Comparison of ENCODE assay signal across 8 mouse cellular contexts in genomic region chr14:73324634-73325455, GRCm38 (mm10). TPM values are rescaled to one million over a fixed set of nuclear protein-coding genes. Genes with fewer than 3 reads are reported as not detected.
DNase-seq lines count a peak whose midpoint lies in the region; ATAC-seq and TF ChIP-seq lines count a peak whose summit lies in the region.

No protein-coding gene starts in this region.

- TF ChIP-seq POLR2A in CH12.LX (IDR thresholded peaks at IDR 0.05; ENCODE audit: low read depth, low read length) = no peak

- under 1% methylated on average over 42 of the region's 55 CpGs for WGBS in embryonic facial prominence, embryonic 14.5 days
- WGBS in heart, embryonic 12.5 days = 2% methylated on average over 41 of the region's 55 CpGs
- 1% methylated on average over 49 of the region's 55 CpGs for WGBS in kidney, embryonic 16.5 days
- WGBS in lung, postnatal 0 days = under 1% methylated on average over 52 of the region's 55 CpGs

- TF ChIP-seq CTCF in CH12.LX (conservative IDR thresholded peaks at IDR 0.05 in 1 of 2, IDR thresholded peaks at IDR 0.05 in 1 of 2; ENCODE audit: low read depth in 2 of 2, low read length in 2 of 2) = no peak
- no peak for TF ChIP-seq CTCF in lung, postnatal 0 days (IDR thresholded peaks at IDR 0.05)

- no peak for TF ChIP-seq EP300 in CH12.LX (IDR thresholded peaks at IDR 0.05; ENCODE audit: low read length)
- no peak for TF ChIP-seq EP300 in lung, postnatal 0 days (IDR thresholded peaks at IDR 0.05)

- H3K36me3 ChIP-seq in CH12.LX (replicated peaks in 1 of 2; ENCODE audit: control insufficient read depth in 1 of 2, insufficient read depth in 1 of 2, low read length in 1 of 2) = peaks cover 5 to 8% of the 10 kb centered on the region in 2 experiments
- H3K36me3 ChIP-seq in embryonic facial prominence, embryonic 14.5 days (ENCODE audit: control insufficient read depth, insufficient read depth, low read length) = no peaks in the 10 kb centered on the region
- H3K36me3 ChIP-seq in heart, embryonic 12.5 days = no peaks in the 10 kb centered on the region
- no peaks in the 10 kb centered on the region for H3K36me3 ChIP-seq in kidney, embryonic 16.5 days (ENCODE audit: insufficient read depth, low read length)
- no peaks in the 10 kb centered on the region for H3K36me3 ChIP-seq in lung, postnatal 0 days (ENCODE audit: insufficient read depth, low read length)

- no peak for DNase-seq in CH12.LX (ENCODE audit: extremely low read depth)
- peak; percentile 38 to 55 for DNase-seq in adrenal gland, postnatal 36 days
- DNase-seq in embryonic facial prominence, embryonic 14.5 days (ENCODE audit: low spot score) = peak; percentile 48
- DNase-seq in lung, postnatal 0 days (ENCODE audit: low spot score) = peak; percentile 53
- DNase-seq in ovary, postnatal 36 days (ENCODE audit: low spot score) = peak; percentile 38
- peak; percentile 29 for DNase-seq in urinary bladder, adult 2 months (ENCODE audit: low spot score)

- H3K4me2 ChIP-seq in CH12.LX (ENCODE audit: insufficient read depth, low read depth, poor library complexity, severe bottlenecking) = peak overlapping the region; percentile 88
- H3K4me2 ChIP-seq in embryonic facial prominence, embryonic 14.5 days (ENCODE audit: low read depth, low read length) = peak overlapping the region; percentile 86
- peak overlapping the region; percentile 76 for H3K4me2 ChIP-seq in heart, embryonic 12.5 days
- H3K4me2 ChIP-seq in kidney, embryonic 16.5 days (replicated peaks; ENCODE audit: low read depth, low read length) = peak overlapping the region; percentile 83
- H3K4me2 ChIP-seq in lung, postnatal 0 days (replicated peaks; ENCODE audit: low read depth, low read length) = peak overlapping the region; percentile 78

- peaks cover 0 to 13% of the 10 kb centered on the region in 2 experiments; a peak in 2 of 4 replicates for H3K4me1 ChIP-seq in CH12.LX (ENCODE audit: control insufficient read depth in 1 of 2, insufficient read depth in 2 of 2)
- no peaks in the 10 kb centered on the region for H3K4me1 ChIP-seq in embryonic facial prominence, embryonic 14.5 days (ENCODE audit: control insufficient read depth, insufficient read depth, low read length)
- 0 out of 2 replicates have a peak, but pooled peaks cover 8% of the 10 kb centered on the region for H3K4me1 ChIP-seq in heart, embryonic 12.5 days (replicated peaks)
- peaks cover 23% of the 10 kb centered on the region for H3K4me1 ChIP-seq in kidney, embryonic 16.5 days (ENCODE audit: insufficient read depth, low read length)
- H3K4me1 ChIP-seq in lung, postnatal 0 days (ENCODE audit: insufficient read depth, low read depth, low read length) = no peaks in the 10 kb centered on the region

- dilution Hi-C loops in CH12.LX (cut with MboI; ENCODE audit: extremely low pct_ligation_motif_present, extremely low pct_unique_long_range_greater_than_20kb, low sequenced_read_pairs) = no loop called here

- H3K27ac ChIP-seq in CH12.LX (ENCODE audit: insufficient read depth, low read depth) = peak overlapping the region; percentile 59
- peak overlapping the region; percentile 92 for H3K27ac ChIP-seq in embryonic facial prominence, embryonic 14.5 days (replicated peaks; ENCODE audit: low read depth, low read length)
- peak overlapping the region; percentile 89 for H3K27ac ChIP-seq in heart, embryonic 12.5 days (ENCODE audit: poor library complexity, severe bottlenecking)
- peak overlapping the region; percentile 88 for H3K27ac ChIP-seq in kidney, embryonic 16.5 days (ENCODE audit: low read length)
- H3K27ac ChIP-seq in lung, postnatal 0 days (ENCODE audit: low read length) = peak overlapping the region; percentile 93

- peaks cover 4% of the 10 kb centered on the region for H3K27me3 ChIP-seq in CH12.LX (replicated peaks)
- no peaks in the 10 kb centered on the region for H3K27me3 ChIP-seq in embryonic facial prominence, embryonic 14.5 days (replicated peaks; ENCODE audit: control insufficient read depth, insufficient read depth, low read length)
- H3K27me3 ChIP-seq in heart, embryonic 12.5 days (replicated peaks) = no peaks in the 10 kb centered on the region
- H3K27me3 ChIP-seq in kidney, embryonic 16.5 days (ENCODE audit: insufficient read depth, low read length) = no peaks in the 10 kb centered on the region
- H3K27me3 ChIP-seq in lung, postnatal 0 days (replicated peaks; ENCODE audit: insufficient read depth, low read length) = no peaks in the 10 kb centered on the region

- H3K9ac ChIP-seq in CH12.LX (ENCODE audit: insufficient read depth, low read depth) = peak overlapping the region; percentile 95
- peak overlapping the region; percentile 86 for H3K9ac ChIP-seq in embryonic facial prominence, embryonic 14.5 days (ENCODE audit: low read depth, low read length)
- peak overlapping the region; percentile 92 for H3K9ac ChIP-seq in heart, embryonic 12.5 days
- H3K9ac ChIP-seq in kidney, embryonic 16.5 days (replicated peaks; ENCODE audit: low read length) = peak overlapping the region; percentile 91
- H3K9ac ChIP-seq in lung, postnatal 0 days (replicated peaks; ENCODE audit: low read depth) = peak overlapping the region; percentile 76

- TF ChIP-seq RAD21 in CH12.LX (IDR thresholded peaks at IDR 0.05; ENCODE audit: low read depth, low read length) = no peak

- H3K4me3 ChIP-seq in CH12.LX (replicated peaks in 1 of 3; ENCODE audit: low read depth in 2 of 3, low read length in 2 of 3, poor library complexity in 1 of 3) = peak overlapping the region; percentile 67 to 97 (median 80)
- H3K4me3 ChIP-seq in embryonic facial prominence, embryonic 14.5 days (ENCODE audit: low read depth, low read length) = peak overlapping the region; percentile 90
- H3K4me3 ChIP-seq in heart, embryonic 12.5 days = peak overlapping the region; percentile 96
- peak overlapping the region; percentile 93 for H3K4me3 ChIP-seq in kidney, embryonic 16.5 days (ENCODE audit: low read length)
- peak overlapping the region; percentile 85 for H3K4me3 ChIP-seq in lung, postnatal 0 days (ENCODE audit: low read depth, low read length)

- H3K9me3 ChIP-seq in CH12.LX (replicated peaks; ENCODE audit: low read length) = no peaks in the 10 kb centered on the region
- H3K9me3 ChIP-seq in embryonic facial prominence, embryonic 14.5 days (ENCODE audit: control insufficient read depth, low read length) = 0 out of 2 replicates have a peak, but pooled peaks cover 1% of the 10 kb centered on the region
- H3K9me3 ChIP-seq in heart, embryonic 12.5 days (replicated peaks) = no peaks in the 10 kb centered on the region
- no peaks in the 10 kb centered on the region for H3K9me3 ChIP-seq in kidney, embryonic 16.5 days (ENCODE audit: low read length)
- no peaks in the 10 kb centered on the region for H3K9me3 ChIP-seq in lung, postnatal 0 days (ENCODE audit: low read length)

- H3K79me2 ChIP-seq in CH12.LX (replicated peaks; ENCODE audit: control insufficient read depth, extremely low read depth, insufficient read depth, poor library complexity, severe bottlenecking) = peaks cover 10% of the 10 kb centered on the region

- in situ Hi-C loops in CH12.LX (cut with MboI; ENCODE audit: low pct_ligation_motif_present, low pct_unique_long_range_greater_than_20kb, low sequenced_read_pairs) = no loop called here

- peak; percentile 45 for ATAC-seq in embryonic facial prominence, embryonic 14.5 days (ENCODE audit: low read depth)
- ATAC-seq in heart, embryonic 12.5 days (ENCODE audit: insufficient number of reproducible peaks, low FRiP score) = peak; percentile 47
- peak; percentile 36 for ATAC-seq in kidney, embryonic 16.5 days (ENCODE audit: low FRiP score, low TSS enrichment)
- ATAC-seq in lung, postnatal 0 days = peak; percentile 20

TF ChIP-seq in CH12.LX, 34 proteins besides CTCF, POLR2A, EP300 and RAD21:
- TF ChIP-seq ETS1 (conservative IDR thresholded peaks at IDR 0.05; ENCODE audit: low read depth, low read length) = 0 out of 2 replicates have a peak, but pooled peaks have one; percentile 12
- no peak for TF ChIP-seq MYC (IDR thresholded peaks at IDR 0.05; ENCODE audit: low read depth, low read length)
- peak; percentile 44; the same call in 1 of the 2 replicates for TF ChIP-seq SIN3A (IDR thresholded peaks at IDR 0.05; ENCODE audit: low read length)
- peak; percentile 83 for TF ChIP-seq ZNF384 (IDR thresholded peaks at IDR 0.05; ENCODE audit: low read depth, low read length)
- peak; percentile 59 for TF ChIP-seq NRF1 (IDR thresholded peaks at IDR 0.05; ENCODE audit: low read depth, low read length)
- no peak for TF ChIP-seq E2F4 (IDR thresholded peaks at IDR 0.05; ENCODE audit: insufficient replicate concordance, low read depth, low read length)
- TF ChIP-seq MAZ (IDR thresholded peaks at IDR 0.05; ENCODE audit: low read depth, low read length) = peak; percentile 29; the same call in 1 of the 2 replicates
- TF ChIP-seq BHLHE40 (IDR thresholded peaks at IDR 0.05; ENCODE audit: low read depth, low read length) = no peak; the same call in 1 of the 2 replicates
- no peak for TF ChIP-seq CHD2 (IDR thresholded peaks at IDR 0.05; ENCODE audit: low read length)

RNA-seq across cellular contexts. Expression of gene Rb1, which starts 0.8 kb away (rescaled TPM):
- total RNA-seq in CH12.LX (2012; rRNA removed) (10.7 and 15.2 TPM in 2 replicates), CH12.LX (2014; rRNA removed) (16.7 and 19.3 TPM in 2 replicates)
- 13.6 TPM in 2 replicates for polyA plus RNA-seq in CH12.LX (2012; ENCODE audit: insufficient read length, low read depth)
- total RNA-seq in adrenal gland, postnatal 36 days (2021) = 10 to 100 TPM; 20.4 to 21.6 TPM
- 30.1 and 30.4 TPM in 2 replicates for polyA plus RNA-seq in embryonic facial prominence, embryonic 14.5 days (2014; fragmentation: Nextera tagmentation; extraction: Ambion mirVana)
- polyA plus RNA-seq in heart, embryonic 12.5 days (2016; fragmentation: Nextera tagmentation; extraction: Ambion mirVana) = 13.5 and 18.1 TPM in 2 replicates
- polyA plus RNA-seq in kidney, embryonic 16.5 days (2015; fragmentation: Nextera tagmentation; extraction: Ambion mirVana) = 25.4 and 28.1 TPM in 2 replicates
- 14.3 and 14.7 TPM in 2 replicates for polyA plus RNA-seq in lung, postnatal 0 days (2015; fragmentation: Nextera tagmentation; extraction: Ambion mirVana)
- 12.8 and 13.7 TPM in 2 replicates for polyA plus RNA-seq in urinary bladder, adult 2 months (2012; rRNA removed)
